Mouse (Mus musculus) gastrocnemius, adult 2 months (tissue): ENCODE measurements around the gene Scamp3. TPM values are rescaled to one million over a fixed set of nuclear protein-coding genes. Genes with fewer than 3 reads are reported as not detected.

Experiments
- DNase-seq: peaks from one replicate; pipeline ENCODE4 v3.0.0; 2022
- H3K27ac ChIP-seq: fragments of 200-600 bp; 2 replicates; pipeline ENCODE4 v1.8.1; 2022; ENCODE audit warnings: mild to moderate bottlenecking
- H3K4me3 ChIP-seq: fragments of 200-600 bp; 2 replicates; pipeline ENCODE4 v1.8.1; 2022; ENCODE audit warnings: mild to moderate bottlenecking, moderate library complexity
- CTCF ChIP-seq: fragments of 200-600 bp; IDR thresholded peaks from 2 replicates; pipeline ENCODE4 v1.8.1; 2022; ENCODE audit warnings: antibody characterized with exemption, mild to moderate bottlenecking, moderate library complexity
- intact Hi-C: fragments of 180-260 bp; cut with DNase I; formaldehyde crosslinking; loops from one replicate; pipeline ENCODE4 v1.15.1; 2025
- total RNA-seq, 2 experiments: library from RNA; stranded (reverse); gene quantifications; 2 replicates each; pipeline ENCODE4 v1.2.3; 2021

Scamp3 gene
- total RNA-seq, 2 experiments from 2014 or later, result 37.7 to 39.0 TPM

- H3K27ac ChIP-seq, result no peak overlapping the region
- intact Hi-C loops, result no loop called here
- DNase-seq, result no peak
- no peak for TF ChIP-seq CTCF
- H3K4me3 ChIP-seq, result no peak overlapping the region
These were observed 10.6 kb downstream of the Scamp3 start for GRCm38 (mm10) chr3:89187690-89188477.

GRCm38 (mm10) chr3:89188478-89188875 lies 11.2 kb downstream of the Scamp3 start:
- no peak for TF ChIP-seq CTCF
- Histone ChIP-seq H3K27ac (no peak overlapping the region), H3K4me3 (no peak overlapping the region)
- no peak for DNase-seq
- intact Hi-C loops, result no loop called here

GRCm38 (mm10) chr3:89190436-89190835 lies 13.2 kb downstream of the Scamp3 start:
- H3K4me3 ChIP-seq, result no peak overlapping the region
- no peak overlapping the region for H3K27ac ChIP-seq
- intact Hi-C loops, result no loop called here
- DNase-seq, result no peak
- no peak for TF ChIP-seq CTCF

- intact Hi-C loops, result no loop called here
- H3K27ac ChIP-seq, result no peak overlapping the region
- no peak; the same call in 1 of the 2 replicates for TF ChIP-seq CTCF
- H3K4me3 ChIP-seq, result no peak overlapping the region
- no peak for DNase-seq
These were observed 16.1 kb downstream of the Scamp3 start for GRCm38 (mm10) chr3:89193351-89193750.

- Histone ChIP-seq H3K27ac (no peak overlapping the region), H3K4me3 (no peak overlapping the region)
- no peak for DNase-seq
- TF ChIP-seq CTCF, result peak; percentile 33; the same call in 1 of the 2 replicates
- intact Hi-C loops, result no loop called here
These were observed 16.6 kb downstream of the Scamp3 start for GRCm38 (mm10) chr3:89193853-89194252.

- TF ChIP-seq CTCF, result peak; percentile 56
- DNase-seq, result peak; percentile 94
- Histone ChIP-seq H3K27ac (peak overlapping the region; percentile 84), H3K4me3 (peak overlapping the region; percentile 70)
- intact Hi-C loops, result loop anchor here (2.0 kb wide), 1 partner anchor 19 kb away; the partner anchor contains the start of gene Thbs3
These were observed 19.0 kb downstream of the Scamp3 start for GRCm38 (mm10) chr3:89195979-89196877.

GRCm38 (mm10) chr3:89199839-89200238 lies 22.6 kb downstream of the Scamp3 start:
- TF ChIP-seq CTCF, result no peak
- intact Hi-C loops, result no loop called here
- Histone ChIP-seq H3K4me3 (no peak overlapping the region), H3K27ac (no peak overlapping the region)
- DNase-seq, result no peak

GRCm38 (mm10) chr3:89202253-89203141 lies 25.2 kb downstream of the Scamp3 start, which contains the start of gene Gba:
Gene Gba (plus strand): TSS chr3:89202928.
- DNase-seq, result peak; percentile 85
- intact Hi-C loops, result no loop called here
- Histone ChIP-seq H3K27ac (peak within 1 kb of the TSS; percentile 81), H3K4me3 (peak within 1 kb of the TSS; percentile 77)
- TF ChIP-seq CTCF, result no peak

- peak overlapping the region; percentile 77 for H3K4me3 ChIP-seq
- intact Hi-C loops, result no loop called here
- H3K27ac ChIP-seq, result peak overlapping the region; percentile 81
- TF ChIP-seq CTCF, result no peak
- DNase-seq, result no peak
These were observed 25.9 kb downstream of the Scamp3 start for GRCm38 (mm10) chr3:89203142-89203514.

- no peak for DNase-seq
- no peak overlapping the region for H3K4me3 ChIP-seq
- TF ChIP-seq CTCF, result no peak
- intact Hi-C loops, result no loop called here
- no peak overlapping the region for H3K27ac ChIP-seq
These were observed 28.8 kb downstream of the Scamp3 start for GRCm38 (mm10) chr3:89206079-89206478.

GRCm38 (mm10) chr3:89206695-89207094 lies 29.4 kb downstream of the Scamp3 start:
- no peak for DNase-seq
- TF ChIP-seq CTCF, result no peak
- Histone ChIP-seq H3K4me3 (no peak overlapping the region), H3K27ac (no peak overlapping the region)
- intact Hi-C loops, result no loop called here

GRCm38 (mm10) chr3:89208075-89208657 lies 30.9 kb downstream of the Scamp3 start:
- TF ChIP-seq CTCF, result no peak
- no peak for DNase-seq
- intact Hi-C loops, result no loop called here

More at GRCm38 (mm10) chr3:89208075-89208657, 30.9 kb downstream of the Scamp3 start:
- Histone ChIP-seq H3K27ac (no peak overlapping the region), H3K4me3 (no peak overlapping the region)
